Mouse (Mus musculus) NIH3T3 (cell line): ENCODE measurements around the gene Lpgat1.

Experiments
- DNase-seq: peaks from one replicate; pipeline ENCODE4 v3.0.0-alpha.2; 2012; ENCODE audit warnings: low read depth

Gene Lpgat1

GRCm38 (mm10) chr1:191733822-191734221 lies 16.2 kb downstream of the Lpgat1 start:
- DNase-seq = no peak

GRCm38 (mm10) chr1:191736425-191736824 lies 18.8 kb downstream of the Lpgat1 start:
- peak; percentile 53 for DNase-seq

- DNase-seq = peak; percentile 28
Measured at GRCm38 (mm10) chr1:191737871-191738270, 20.2 kb downstream of the Lpgat1 start.

- no peak for DNase-seq
Measured at GRCm38 (mm10) chr1:191738726-191739125, 21.1 kb downstream of the Lpgat1 start.

GRCm38 (mm10) chr1:191740587-191741361 lies 23.1 kb downstream of the Lpgat1 start:
- no peak for DNase-seq

- DNase-seq = no peak
Measured at GRCm38 (mm10) chr1:191741635-191742034, 24.0 kb downstream of the Lpgat1 start.

GRCm38 (mm10) chr1:191748431-191748830 lies 30.8 kb downstream of the Lpgat1 start:
- no peak for DNase-seq

- no peak for DNase-seq
Measured at GRCm38 (mm10) chr1:191756520-191757199, 39.0 kb downstream of the Lpgat1 start.

GRCm38 (mm10) chr1:191774106-191774505 lies 56.5 kb downstream of the Lpgat1 start:
- DNase-seq = peak; percentile 63

GRCm38 (mm10) chr1:191775116-191775515 lies 57.5 kb downstream of the Lpgat1 start:
- no peak for DNase-seq

- DNase-seq = no peak
Measured at GRCm38 (mm10) chr1:191777521-191777920, 59.9 kb downstream of the Lpgat1 start.

GRCm38 (mm10) chr1:191780470-191780869 lies 62.8 kb downstream of the Lpgat1 start:
- DNase-seq = no peak

- DNase-seq = no peak
Measured at GRCm38 (mm10) chr1:191785108-191785507, 67.5 kb downstream of the Lpgat1 start.

GRCm38 (mm10) chr1:191786255-191786654 lies 68.6 kb downstream of the Lpgat1 start:
- DNase-seq = no peak

GRCm38 (mm10) chr1:191787379-191787778 lies 69.7 kb downstream of the Lpgat1 start:
- no peak for DNase-seq

- peak; percentile 72 for DNase-seq
Measured at GRCm38 (mm10) chr1:191792991-191793390, 75.4 kb downstream of the Lpgat1 start.

- peak; percentile 57 for DNase-seq
Measured at GRCm38 (mm10) chr1:191793888-191794532, 76.4 kb downstream of the Lpgat1 start.

GRCm38 (mm10) chr1:191796238-191796896 lies 78.7 kb downstream of the Lpgat1 start:
- DNase-seq = no peak

GRCm38 (mm10) chr1:191802093-191802819 lies 84.6 kb downstream of the Lpgat1 start:
- no peak for DNase-seq

GRCm38 (mm10) chr1:191802820-191803655 lies 85.4 kb downstream of the Lpgat1 start:
- peak; percentile 71 for DNase-seq

GRCm38 (mm10) chr1:191804747-191805146 lies 87.1 kb downstream of the Lpgat1 start:
- DNase-seq = no peak
